Mouse (Mus musculus) cerebellum, postnatal 36 days (tissue): ENCODE results near the gene Pde1c.
A peak's percentile ranks its signal among the peaks of the same experiment; 100 is the strongest.
"Not testable (repeated sequence)": the region's sequence is repeated elsewhere in the genome, so short reads cannot be mapped to it uniquely, and the experiment has no call there.

Experiments
- DNase-seq, 2 experiments: peaks; one replicate each; pipeline ENCODE4 v3.0.0; 2021 to 2022; ENCODE audit warnings: mixed read lengths in 2 of 2

The Pde1c gene

GRCm38 (mm10) chr6:56568470-56569372, at the start of gene Pde1c:
Gene Pde1c (minus strand): TSS chr6:56569103.
- DNase-seq: peak; percentile 34 to 44

GRCm38 (mm10) chr6:56616982-56617613, 48.2 kb upstream of the Pde1c start:
- no peak for DNase-seq

GRCm38 (mm10) chr6:56616228-56616981, 47.5 kb upstream of the Pde1c start:
- DNase-seq: no peak

- not testable (repeated sequence) for DNase-seq
Observed at GRCm38 (mm10) chr6:56609529-56609928, 40.6 kb upstream of the Pde1c start.

- peak; percentile 68 to 81 for DNase-seq
Observed at GRCm38 (mm10) chr6:56608277-56608676, 39.4 kb upstream of the Pde1c start.

- no peak for DNase-seq
Observed at GRCm38 (mm10) chr6:56579568-56579967, 10.7 kb upstream of the Pde1c start.

- peak in 1 of 2 experiments; percentile 59 for DNase-seq
Observed at GRCm38 (mm10) chr6:56560891-56561290, 8.0 kb downstream of the Pde1c start.

- DNase-seq: peak; percentile 92 to 93
Observed at GRCm38 (mm10) chr6:56560474-56560888, 8.4 kb downstream of the Pde1c start.

GRCm38 (mm10) chr6:56558711-56559110, 10.2 kb downstream of the Pde1c start:
- DNase-seq: no peak

GRCm38 (mm10) chr6:56555848-56556247, 13.1 kb downstream of the Pde1c start:
- no peak for DNase-seq

- DNase-seq: no peak
Observed at GRCm38 (mm10) chr6:56555382-56555781, 13.5 kb downstream of the Pde1c start.

GRCm38 (mm10) chr6:56551022-56551421, 17.9 kb downstream of the Pde1c start:
- no peak for DNase-seq

GRCm38 (mm10) chr6:56540247-56540646, 28.7 kb downstream of the Pde1c start:
- DNase-seq: no peak

GRCm38 (mm10) chr6:56534653-56535052, 34.2 kb downstream of the Pde1c start:
- no peak for DNase-seq

- peak; percentile 49 to 59 for DNase-seq
Observed at GRCm38 (mm10) chr6:56532257-56532656, 36.6 kb downstream of the Pde1c start.

- peak; percentile 44 to 49 for DNase-seq
Observed at GRCm38 (mm10) chr6:56523938-56524866, 44.7 kb downstream of the Pde1c start.

- no peak for DNase-seq
Observed at GRCm38 (mm10) chr6:56489161-56489560, 79.7 kb downstream of the Pde1c start.

GRCm38 (mm10) chr6:56485078-56485477, 83.8 kb downstream of the Pde1c start:
- DNase-seq: no peak

- peak; percentile 71 to 77 for DNase-seq
Observed at GRCm38 (mm10) chr6:56480914-56481482, 87.9 kb downstream of the Pde1c start.

GRCm38 (mm10) chr6:56476581-56476980, 92.3 kb downstream of the Pde1c start:
- peak; percentile 54 for DNase-seq

- DNase-seq: no peak
Observed at GRCm38 (mm10) chr6:56458098-56458497, 110.8 kb downstream of the Pde1c start.

GRCm38 (mm10) chr6:56447917-56448316, 121.0 kb downstream of the Pde1c start:
- peak in 1 of 2 experiments; percentile 43 for DNase-seq
